Mouse (Mus musculus): ENCODE results near the gene Cldn10. TPM values are rescaled to one million over a fixed set of nuclear protein-coding genes. Genes with fewer than 3 reads are reported as not detected.
A peak's percentile ranks its signal among the peaks of the same experiment; 100 is the strongest.
"Not testable (repeated sequence)": the region's sequence is repeated elsewhere in the genome, so short reads cannot be mapped to it uniquely, and the experiment has no call there.

The Cldn10 gene
- polyA plus RNA-seq, 1 experiment: 1.3 TPM

GRCm38 (mm10) chr14:118756566-118756965 lies 31.1 kb upstream of the Cldn10 start:
- no peak for TF ChIP-seq POLR2A (IDR thresholded peaks at IDR 0.05; ENCODE audit: borderline replicate concordance, control insufficient read depth, low read depth, low read length)
- TF ChIP-seq CTCF (IDR thresholded peaks at IDR 0.05; ENCODE audit: control insufficient read depth, insufficient read depth, low read length): no peak
- 82% methylated on average over 3 of the region's 3 CpGs for WGBS
- no peak overlapping the region for H3K27ac ChIP-seq (ENCODE audit: control insufficient read depth, insufficient read depth, low read depth, low read length, poor library complexity)
- H3K4me3 ChIP-seq (replicated peaks; ENCODE audit: control insufficient read depth, low read depth, low read length): no peak overlapping the region
- H3K4me1 ChIP-seq (ENCODE audit: control insufficient read depth, insufficient read depth, low read length): no peaks in the 10 kb centered on the region

- WGBS: 90% methylated on average over 13 of the region's 13 CpGs
- not testable (repeated sequence) for H3K4me3 ChIP-seq (replicated peaks; ENCODE audit: control insufficient read depth, low read depth, low read length); H3K27ac ChIP-seq (ENCODE audit: control insufficient read depth, insufficient read depth, low read depth, low read length, poor library complexity); H3K4me1 ChIP-seq (ENCODE audit: control insufficient read depth, insufficient read depth, low read length)
Measured at GRCm38 (mm10) chr14:118763362-118763761, 24.3 kb upstream of the Cldn10 start.

GRCm38 (mm10) chr14:118763917-118764495 lies 23.7 kb upstream of the Cldn10 start:
- Histone ChIP-seq H3K4me3 (replicated peaks; ENCODE audit: control insufficient read depth, low read depth, low read length) (no peak overlapping the region), H3K27ac (ENCODE audit: control insufficient read depth, insufficient read depth, low read depth, low read length, poor library complexity) (no peak overlapping the region), H3K4me1 (ENCODE audit: control insufficient read depth, insufficient read depth, low read length) (no peaks in the 10 kb centered on the region)
- TF ChIP-seq CTCF (IDR thresholded peaks at IDR 0.05; ENCODE audit: control insufficient read depth, insufficient read depth, low read length): no peak
- no peak for TF ChIP-seq POLR2A (IDR thresholded peaks at IDR 0.05; ENCODE audit: borderline replicate concordance, control insufficient read depth, low read depth, low read length)
- 91% methylated on average over 9 of the region's 9 CpGs for WGBS

DNA sequence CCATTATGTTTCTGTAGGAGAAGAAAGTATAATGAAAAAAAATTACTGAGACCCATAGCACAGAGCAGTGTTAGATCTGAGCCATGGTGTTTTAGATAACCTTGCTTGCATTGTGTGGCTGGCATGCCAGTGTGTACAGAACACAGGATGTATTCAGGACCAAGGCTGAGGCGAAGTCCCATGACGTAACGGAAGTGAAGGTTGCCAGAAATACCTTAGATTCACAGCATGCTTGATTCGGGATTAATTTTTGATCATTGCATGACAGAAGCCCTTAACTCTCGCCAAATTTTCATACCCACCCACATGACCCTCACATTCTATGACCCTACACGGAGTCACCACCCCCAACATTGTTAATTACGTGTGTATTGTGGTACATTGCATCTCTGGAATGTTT lies 22.4 kb upstream of the Cldn10 start:
- 83% methylated on average over 7 of the region's 7 CpGs for whole genome bisulfite sequencing
- TF ChIP-seq POLR2A (IDR thresholded peaks at IDR 0.05; ENCODE audit: borderline replicate concordance, control insufficient read depth, low read depth, low read length): no peak
- no peak for TF ChIP-seq CTCF (IDR thresholded peaks at IDR 0.05; ENCODE audit: control insufficient read depth, insufficient read depth, low read length)
- H3K27ac ChIP-seq (ENCODE audit: control insufficient read depth, insufficient read depth, low read depth, low read length, poor library complexity): no peak overlapping the region
- H3K4me1 ChIP-seq (ENCODE audit: control insufficient read depth, insufficient read depth, low read length): no peaks in the 10 kb centered on the region
- H3K4me3 ChIP-seq (replicated peaks; ENCODE audit: control insufficient read depth, low read depth, low read length): no peak overlapping the region

- 73% methylated on average over 7 of the region's 7 CpGs for WGBS
- Histone ChIP-seq H3K4me3 (replicated peaks; ENCODE audit: control insufficient read depth, low read depth, low read length) (no peak overlapping the region), H3K27ac (ENCODE audit: control insufficient read depth, insufficient read depth, low read depth, low read length, poor library complexity) (no peak overlapping the region), H3K4me1 (ENCODE audit: control insufficient read depth, insufficient read depth, low read length) (no peaks in the 10 kb centered on the region)
- TF ChIP-seq CTCF (IDR thresholded peaks at IDR 0.05; ENCODE audit: control insufficient read depth, insufficient read depth, low read length) (no peak), POLR2A (IDR thresholded peaks at IDR 0.05; ENCODE audit: borderline replicate concordance, control insufficient read depth, low read depth, low read length) (no peak)
Measured at GRCm38 (mm10) chr14:118765951-118766350, 21.8 kb upstream of the Cldn10 start.

GRCm38 (mm10) chr14:118766368-118766767 lies 21.3 kb upstream of the Cldn10 start:
- 57% methylated on average over 5 of the region's 5 CpGs for WGBS
- Histone ChIP-seq H3K4me1 (ENCODE audit: control insufficient read depth, insufficient read depth, low read length) (no peaks in the 10 kb centered on the region), H3K4me3 (replicated peaks; ENCODE audit: control insufficient read depth, low read depth, low read length) (no peak overlapping the region), H3K27ac (ENCODE audit: control insufficient read depth, insufficient read depth, low read depth, low read length, poor library complexity) (no peak overlapping the region)
- no peak for TF ChIP-seq POLR2A (IDR thresholded peaks at IDR 0.05; ENCODE audit: borderline replicate concordance, control insufficient read depth, low read depth, low read length)

GRCm38 (mm10) chr14:118767673-118768353 lies 19.9 kb upstream of the Cldn10 start:
- 34% methylated on average over 14 of the region's 14 CpGs for WGBS
- no peak overlapping the region for H3K4me3 ChIP-seq (replicated peaks; ENCODE audit: control insufficient read depth, low read depth, low read length)
- peak; percentile 99 for TF ChIP-seq CTCF (IDR thresholded peaks at IDR 0.05; ENCODE audit: control insufficient read depth, insufficient read depth, low read length)
- TF ChIP-seq POLR2A (IDR thresholded peaks at IDR 0.05; ENCODE audit: borderline replicate concordance, control insufficient read depth, low read depth, low read length): no peak
- no peaks in the 10 kb centered on the region for H3K4me1 ChIP-seq (ENCODE audit: control insufficient read depth, insufficient read depth, low read length)
- no peak overlapping the region for H3K27ac ChIP-seq (ENCODE audit: control insufficient read depth, insufficient read depth, low read depth, low read length, poor library complexity)

GRCm38 (mm10) chr14:118768354-118768713 lies 19.4 kb upstream of the Cldn10 start:
- no peak for TF ChIP-seq POLR2A (IDR thresholded peaks at IDR 0.05; ENCODE audit: borderline replicate concordance, control insufficient read depth, low read depth, low read length)
- TF ChIP-seq CTCF (IDR thresholded peaks at IDR 0.05; ENCODE audit: control insufficient read depth, insufficient read depth, low read length): no peak
- 49% methylated on average over 17 of the region's 17 CpGs for WGBS
- no peak overlapping the region for H3K4me3 ChIP-seq (replicated peaks; ENCODE audit: control insufficient read depth, low read depth, low read length)
- no peak overlapping the region for H3K27ac ChIP-seq (ENCODE audit: control insufficient read depth, insufficient read depth, low read depth, low read length, poor library complexity)
- H3K4me1 ChIP-seq (ENCODE audit: control insufficient read depth, insufficient read depth, low read length): no peaks in the 10 kb centered on the region

- no peak overlapping the region for H3K4me3 ChIP-seq (replicated peaks; ENCODE audit: control insufficient read depth, low read depth, low read length)
- whole genome bisulfite sequencing: 91% methylated on average over 3 of the region's 3 CpGs
- H3K27ac ChIP-seq (ENCODE audit: control insufficient read depth, insufficient read depth, low read depth, low read length, poor library complexity): no peak overlapping the region; the same call in 1 of the 2 replicates
- peaks cover 3% of the 10 kb centered on the region for H3K4me1 ChIP-seq (ENCODE audit: control insufficient read depth, insufficient read depth, low read length)
- no peak for TF ChIP-seq CTCF (IDR thresholded peaks at IDR 0.05; ENCODE audit: control insufficient read depth, insufficient read depth, low read length)
- TF ChIP-seq POLR2A (IDR thresholded peaks at IDR 0.05; ENCODE audit: borderline replicate concordance, control insufficient read depth, low read depth, low read length): no peak
Measured at GRCm38 (mm10) chr14:118773668-118774067, 14.0 kb upstream of the Cldn10 start.
